Mouse (Mus musculus) adrenal gland, postnatal 10 days (tissue): Measurements from ENCODE around the gene 4933428G20Rik. TPM values are rescaled to one million over a fixed set of nuclear protein-coding genes. Genes with fewer than 3 reads are reported as not detected.

ENCODE experiments used
- DNase-seq: peaks from one replicate; pipeline ENCODE4 v3.0.0; 2021; ENCODE audit warnings: mixed read lengths
- long read RNA-seq, 2 experiments: library from polyadenylated mRNA; stranded (forward); transcript quantifications; one replicate each; pipeline ENCODE4 v2.0.0; 2021
- total RNA-seq, 2 experiments: library from RNA; stranded (reverse); gene quantifications; 2 replicates each; pipeline ENCODE4 v1.2.3; 2021

4933428G20Rik gene
- under 1 TPM in 1 of 2 experiments, not detected in 1; 0.18 TPM for total RNA-seq
- long read RNA-seq, experiment 1 = 0 reads
- long read RNA-seq, experiment 2 = 0 reads

DNA sequence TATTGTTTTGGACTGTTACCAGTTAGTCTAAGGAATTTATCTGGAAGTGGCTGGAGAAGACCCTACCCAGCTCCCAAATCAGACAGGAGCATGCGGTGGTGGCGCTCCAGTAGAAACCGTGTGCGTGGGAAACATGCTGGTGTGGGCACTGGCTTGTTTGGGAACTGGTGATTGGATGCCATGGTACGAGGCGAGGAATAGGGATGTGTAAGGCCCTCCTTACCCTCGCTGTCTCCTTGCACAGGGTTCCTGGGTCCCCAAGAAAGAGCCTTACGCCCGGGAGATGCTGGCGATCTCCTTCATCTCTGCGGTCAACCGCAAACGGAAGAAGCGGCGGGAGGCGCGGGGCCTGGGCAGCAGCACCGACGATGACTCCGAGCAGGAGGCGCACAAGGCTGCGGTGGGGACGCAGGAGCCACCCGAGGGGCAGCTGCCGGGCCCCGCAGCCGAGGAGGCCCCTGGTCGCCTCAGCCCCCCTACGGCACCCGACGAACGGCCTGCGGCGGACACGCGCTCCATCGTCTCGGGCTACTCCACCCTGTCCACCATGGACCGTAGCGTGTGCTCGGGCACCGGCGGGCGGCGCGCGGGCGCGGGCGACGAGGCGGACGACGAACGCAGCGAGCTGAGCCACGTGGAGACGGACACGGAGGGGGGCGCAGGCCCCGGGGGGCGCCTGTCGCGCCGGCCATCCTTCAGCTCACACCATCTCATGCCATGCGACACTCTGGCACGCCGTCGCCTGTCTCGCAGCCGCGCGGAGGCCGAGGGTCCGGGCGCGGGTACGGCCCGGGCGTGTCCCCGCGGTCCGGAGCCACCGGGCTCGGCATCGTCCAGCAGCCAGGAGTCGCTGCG lies at the start of gene 4933428G20Rik:
TSS of gene 4933428G20Rik (minus strand) at position 476 of the 855 bp plus-strand sequence.
- DNase-seq = no peak

DNA sequence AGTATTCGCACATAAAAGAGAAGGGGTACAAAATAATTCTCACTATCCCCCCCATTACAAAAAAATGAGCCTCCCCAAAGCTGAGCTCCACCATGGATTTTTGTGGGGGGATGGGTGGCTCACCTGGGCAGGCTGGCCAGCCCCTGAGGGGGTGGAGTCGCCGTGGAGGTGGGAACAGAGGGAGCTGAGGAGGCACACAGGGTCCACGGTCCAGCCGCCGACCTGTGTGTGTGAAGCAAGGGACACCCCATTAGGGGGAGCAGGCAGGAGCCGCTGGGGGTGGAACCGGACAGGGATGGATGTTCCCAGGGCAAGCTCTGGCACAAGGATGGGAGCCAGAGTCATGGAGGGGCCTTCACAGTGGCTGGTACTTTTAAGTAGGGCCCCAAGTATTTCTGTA lies 48.6 kb upstream of the 4933428G20Rik start:
- no peak for DNase-seq

DNA sequence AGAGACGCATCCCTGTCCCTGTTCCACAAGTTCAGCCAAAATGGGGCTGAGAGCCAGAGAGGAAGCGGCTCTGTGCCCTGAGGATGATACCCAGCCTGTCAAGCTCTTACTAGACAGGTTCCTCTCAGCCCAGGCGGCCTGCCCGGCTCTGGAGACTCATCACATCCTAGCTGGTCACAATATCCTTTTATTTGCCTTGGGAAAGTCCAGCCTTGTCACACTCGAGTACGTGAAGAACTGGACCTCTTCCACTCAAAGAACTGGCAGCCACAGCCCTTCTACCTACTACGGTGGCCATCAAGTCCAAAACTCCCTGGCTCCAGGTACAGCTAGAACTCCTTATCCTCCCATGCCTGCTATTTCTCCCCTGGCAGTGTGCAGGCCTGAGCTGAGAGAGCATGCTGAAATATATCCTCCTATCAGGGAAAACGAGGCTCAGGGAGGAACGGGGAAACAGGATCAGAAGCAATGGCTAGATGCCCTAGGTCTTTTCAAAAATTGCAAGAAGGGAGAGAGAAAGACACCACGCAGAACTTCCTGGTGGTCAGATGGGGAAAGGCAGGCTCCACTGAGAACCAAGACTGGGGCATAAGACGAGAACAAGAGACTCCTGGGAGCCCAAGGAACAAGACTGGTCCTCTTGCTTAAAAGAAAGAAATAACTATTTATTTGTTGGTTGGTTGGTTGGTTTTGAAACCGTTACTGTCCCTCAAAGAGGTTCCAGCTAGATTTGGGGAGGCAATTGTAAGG lies 48.0 kb upstream of the 4933428G20Rik start:
- DNase-seq = no peak

GRCm38 (mm10) chr11:97546804-97547411 lies 46.8 kb upstream of the 4933428G20Rik start:
- peak; percentile 59 for DNase-seq

GRCm38 (mm10) chr11:97545808-97546560 lies 45.8 kb upstream of the 4933428G20Rik start:
- no peak for DNase-seq

DNA sequence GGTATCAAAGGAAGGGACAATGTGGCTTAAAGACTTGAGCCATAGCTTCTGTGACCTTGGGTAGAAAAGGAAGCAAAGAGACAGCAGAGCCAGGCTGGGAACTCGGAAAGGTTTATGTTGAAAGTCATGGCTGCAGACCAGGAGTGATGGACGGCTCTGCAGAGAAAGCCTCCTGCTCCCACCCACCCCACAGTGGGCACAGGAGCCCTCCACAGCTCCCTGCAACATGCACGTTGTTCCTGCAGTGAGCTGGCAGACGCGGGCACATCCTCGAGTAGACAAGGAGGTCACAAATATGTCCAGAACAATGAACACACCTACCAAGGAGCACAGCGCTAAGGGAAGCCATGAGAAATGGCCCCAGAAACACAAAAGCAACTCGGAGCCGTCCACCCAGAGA lies 43.7 kb upstream of the 4933428G20Rik start:
- DNase-seq = no peak

- DNase-seq = peak; percentile 74
Observed at GRCm38 (mm10) chr11:97543181-97543733, 43.1 kb upstream of the 4933428G20Rik start.

- DNase-seq = no peak
Observed at GRCm38 (mm10) chr11:97542171-97543150, 42.3 kb upstream of the 4933428G20Rik start.

- no peak for DNase-seq
Observed at GRCm38 (mm10) chr11:97540604-97541003, 40.5 kb upstream of the 4933428G20Rik start.

DNA sequence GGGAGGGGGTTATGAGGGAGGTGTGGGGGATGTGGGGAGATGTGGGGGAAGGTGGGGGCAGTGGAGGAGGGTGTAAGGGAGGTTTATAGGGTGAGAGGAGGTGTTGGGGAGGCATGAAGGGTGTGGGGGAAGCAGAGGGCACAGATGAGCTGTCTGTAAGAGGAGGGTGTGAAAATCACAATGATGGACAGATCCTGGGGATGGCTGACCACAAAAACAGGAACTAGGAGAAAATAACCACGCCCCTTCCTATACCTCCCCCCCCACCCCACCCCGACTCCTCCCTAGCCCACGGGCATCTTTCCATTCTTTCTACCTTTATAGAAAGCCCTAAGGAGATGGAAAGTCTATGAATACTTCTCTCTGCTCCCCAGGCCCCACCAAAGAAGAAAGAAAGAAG lies 40.0 kb upstream of the 4933428G20Rik start:
- no peak for DNase-seq

DNA sequence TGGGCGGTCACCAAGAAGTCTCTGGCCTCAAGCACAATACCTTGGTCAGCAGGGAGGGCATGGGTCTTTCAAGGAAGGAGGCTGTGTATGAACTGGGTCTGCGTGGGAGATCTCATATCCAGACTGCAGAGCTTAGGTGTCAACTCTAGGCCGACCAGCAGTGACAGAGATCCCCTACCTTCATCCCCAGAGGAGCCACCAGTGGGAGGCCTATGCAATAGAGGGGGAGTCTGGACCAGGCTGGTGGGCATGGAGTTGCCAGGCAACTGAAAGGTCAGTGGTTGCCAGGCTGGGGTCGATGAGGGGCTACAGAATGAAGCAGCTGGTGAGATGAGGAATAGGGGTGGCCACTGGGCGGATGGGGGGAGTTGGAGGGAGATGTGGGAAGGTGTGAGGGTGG lies 39.5 kb upstream of the 4933428G20Rik start:
- no peak for DNase-seq

DNA sequence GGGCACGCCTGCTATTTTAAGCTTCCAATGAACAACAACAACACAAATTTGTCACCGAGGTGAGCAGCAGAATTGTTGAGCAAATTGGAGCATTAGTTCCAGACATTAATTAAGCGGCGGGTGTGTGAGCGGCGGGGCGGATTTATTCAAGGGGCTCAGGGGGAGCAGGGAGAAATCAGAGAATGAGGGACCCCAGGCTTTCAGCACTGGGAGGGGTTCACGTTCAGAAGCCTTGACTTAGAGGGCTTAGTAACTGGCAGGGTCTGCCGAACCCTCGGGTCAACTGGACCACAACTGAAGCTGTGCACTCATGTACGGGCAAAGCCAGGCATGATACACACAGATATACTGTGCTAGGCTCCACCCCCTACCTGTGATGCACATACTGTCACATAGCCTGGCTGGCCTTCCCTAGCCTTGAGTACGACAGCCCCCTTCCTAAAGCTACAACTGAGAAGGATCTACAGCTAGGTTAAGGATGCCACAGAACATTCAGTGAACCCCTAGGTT lies 37.5 kb upstream of the 4933428G20Rik start:
- no peak for DNase-seq

GRCm38 (mm10) chr11:97536835-97537579 lies 36.9 kb upstream of the 4933428G20Rik start:
- DNase-seq = peak; percentile 40

- no peak for DNase-seq
Observed at GRCm38 (mm10) chr11:97536083-97536747, 36.1 kb upstream of the 4933428G20Rik start.

DNA sequence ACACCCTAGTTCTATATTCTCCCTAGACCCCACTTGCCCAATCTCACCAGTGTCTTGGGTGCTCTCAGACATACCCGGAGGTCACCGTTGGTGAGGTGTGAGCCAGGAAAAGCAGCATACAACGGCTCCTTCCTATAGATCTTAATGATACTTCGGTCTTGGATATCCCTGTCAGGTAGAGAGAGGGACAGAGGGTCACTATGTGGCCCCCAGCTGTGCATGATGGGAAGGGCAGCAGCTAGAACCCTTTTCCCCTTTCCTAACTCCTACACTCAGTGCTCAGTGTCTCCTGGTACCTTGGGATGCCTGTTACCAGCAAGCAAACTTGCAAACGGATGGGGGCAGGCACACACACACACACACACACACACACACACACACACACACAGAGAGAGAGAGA lies 35.5 kb upstream of the 4933428G20Rik start:
- DNase-seq = no peak

GRCm38 (mm10) chr11:97535308-97535630 lies 35.1 kb upstream of the 4933428G20Rik start:
- DNase-seq = no peak

- DNase-seq = peak; percentile 48
Observed at GRCm38 (mm10) chr11:97534442-97535307, 34.5 kb upstream of the 4933428G20Rik start.

DNA sequence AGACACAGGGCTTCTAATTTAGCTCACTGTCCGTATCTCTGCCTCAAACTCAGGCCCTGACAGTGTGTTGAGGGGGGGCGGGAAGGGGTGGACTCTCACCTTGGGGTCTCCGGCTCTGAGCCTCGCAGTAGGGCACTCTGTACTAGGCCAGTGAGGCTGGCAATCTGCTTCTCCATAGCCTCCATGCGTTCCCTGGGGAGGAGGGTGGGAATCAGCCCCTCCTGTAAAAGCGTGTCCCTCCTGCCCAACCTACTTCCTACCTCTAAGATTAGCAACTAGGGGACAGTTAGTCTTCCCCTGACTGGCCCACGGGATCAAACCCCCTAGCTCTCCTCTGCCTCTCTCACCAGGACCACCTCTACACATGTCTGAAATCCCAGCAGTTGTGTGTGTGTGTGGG lies 33.5 kb upstream of the 4933428G20Rik start:
- DNase-seq = no peak
